Mouse (Mus musculus) ES-Bruce4 (cell line): ENCODE measurements at regions not wholly inside any gene's neighbourhood (a gene's known extent, or its start where the extent isn't known, plus 50 kb on each side); places are given as distances from the start of the nearest gene placed in this dataset.

Experiments used
- H3K27ac ChIP-seq: 2 replicates; pipeline ENCODE4 v1.5.1; 2012; ENCODE audit warnings: low read length, inconsistent platforms; ENCODE audit not compliant: insufficient read depth
- H3K27me3 ChIP-seq: 2 replicates; pipeline ENCODE4 v1.6.1; 2012; ENCODE audit warnings: mild to moderate bottlenecking, low read length, inconsistent platforms; ENCODE audit not compliant: control insufficient read depth, poor library complexity, insufficient read depth, severe bottlenecking
- H3K36me3 ChIP-seq: 2 replicates; pipeline ENCODE4 v1.6.1; 2012; ENCODE audit warnings: inconsistent platforms, mild to moderate bottlenecking, low read length, moderate library complexity; ENCODE audit not compliant: control insufficient read depth, poor library complexity, insufficient read depth, severe bottlenecking
- H3K4me1 ChIP-seq: one replicate; pipeline ENCODE4 v1.8.1; 2011; ENCODE audit warnings: low read length; ENCODE audit not compliant: control insufficient read depth, insufficient read depth
- H3K4me3 ChIP-seq: 2 replicates; pipeline ENCODE4 v1.5.1; 2011; ENCODE audit warnings: low read depth, mild to moderate bottlenecking, low read length
- H3K9ac ChIP-seq: 2 replicates; pipeline ENCODE4 v1.6.1; 2012; ENCODE audit warnings: low read depth, mild to moderate bottlenecking, inconsistent platforms; ENCODE audit not compliant: poor library complexity, severe bottlenecking
- H3K9me3 ChIP-seq: replicated peaks from 2 replicates; pipeline ENCODE4 v1.6.1; 2012; ENCODE audit warnings: mild to moderate bottlenecking, low read length, inconsistent platforms; ENCODE audit not compliant: control insufficient read depth, poor library complexity, insufficient read depth, severe bottlenecking
- CTCF ChIP-seq: IDR thresholded peaks from one replicate; pipeline ENCODE4 v1.8.1; 2011; ENCODE audit warnings: low read depth, low read length
- EP300 ChIP-seq: IDR thresholded peaks from 2 replicates; pipeline ENCODE4 v1.6.1; 2011; ENCODE audit warnings: low read depth, low read length; ENCODE audit not compliant: insufficient read depth
- POLR2A ChIP-seq: IDR thresholded peaks from one replicate; pipeline ENCODE4 v1.8.1; 2011; ENCODE audit warnings: low read length; ENCODE audit not compliant: insufficient read depth

- TF ChIP-seq POLR2A: no peak
- no peaks in the 10 kb centered on the region for H3K36me3 ChIP-seq
- H3K4me1 ChIP-seq: no peaks in the 10 kb centered on the region
- no peak overlapping the region for H3K27ac ChIP-seq
- no peak overlapping the region for H3K4me3 ChIP-seq
- H3K9me3 ChIP-seq: no peaks in the 10 kb centered on the region
- no peak overlapping the region for H3K9ac ChIP-seq
- no peaks in the 10 kb centered on the region for H3K27me3 ChIP-seq
These were observed 385.5 kb upstream of the Clint1 start for GRCm38 (mm10) chr11:45466350-45466749.

GRCm38 (mm10) chr11:45472171-45472570 is 379.7 kb upstream of the Clint1 start:
- Histone ChIP-seq H3K4me3 (no peak overlapping the region), H3K36me3 (no peaks in the 10 kb centered on the region), H3K9me3 (no peaks in the 10 kb centered on the region), H3K27me3 (no peaks in the 10 kb centered on the region; the same call in 1 of the 2 replicates), H3K9ac (no peak overlapping the region), H3K27ac (no peak overlapping the region), H3K4me1 (no peaks in the 10 kb centered on the region)
- no peak for TF ChIP-seq CTCF
- TF ChIP-seq POLR2A: no peak
- no peak for TF ChIP-seq EP300

- no peak overlapping the region for H3K9ac ChIP-seq
- H3K27ac ChIP-seq: no peak overlapping the region
- H3K27me3 ChIP-seq: no peaks in the 10 kb centered on the region; the same call in 1 of the 2 replicates
- H3K36me3 ChIP-seq: no peaks in the 10 kb centered on the region
- H3K9me3 ChIP-seq: no peaks in the 10 kb centered on the region
- no peaks in the 10 kb centered on the region for H3K4me1 ChIP-seq
- H3K4me3 ChIP-seq: no peak overlapping the region
- TF ChIP-seq POLR2A (no peak), CTCF (no peak), EP300 (no peak)
These were observed 374.9 kb upstream of the Clint1 start for GRCm38 (mm10) chr11:45476917-45477316.

- no peak overlapping the region for H3K27ac ChIP-seq
- TF ChIP-seq EP300 (no peak), POLR2A (no peak), CTCF (no peak)
- no peaks in the 10 kb centered on the region for H3K4me1 ChIP-seq
- H3K9me3 ChIP-seq: no peaks in the 10 kb centered on the region
- no peaks in the 10 kb centered on the region for H3K36me3 ChIP-seq
- no peak overlapping the region for H3K4me3 ChIP-seq
- no peaks in the 10 kb centered on the region for H3K27me3 ChIP-seq
- no peak overlapping the region for H3K9ac ChIP-seq
These were observed 365.9 kb upstream of the Clint1 start for GRCm38 (mm10) chr11:45485950-45486349.

GRCm38 (mm10) chr11:45491021-45491967 is 360.6 kb upstream of the Clint1 start:
- Histone ChIP-seq H3K4me3 (no peak overlapping the region), H3K9me3 (no peaks in the 10 kb centered on the region), H3K27me3 (no peaks in the 10 kb centered on the region), H3K27ac (no peak overlapping the region), H3K9ac (no peak overlapping the region), H3K4me1 (no peaks in the 10 kb centered on the region), H3K36me3 (no peaks in the 10 kb centered on the region)
- no peak for TF ChIP-seq EP300
- no peak for TF ChIP-seq CTCF
- no peak for TF ChIP-seq POLR2A

GRCm38 (mm10) chr11:45495246-45495645 is 356.6 kb upstream of the Clint1 start:
- TF ChIP-seq CTCF (no peak), EP300 (no peak), POLR2A (no peak)
- Histone ChIP-seq H3K36me3 (no peaks in the 10 kb centered on the region), H3K9ac (no peak overlapping the region), H3K9me3 (no peaks in the 10 kb centered on the region), H3K4me3 (no peak overlapping the region), H3K27ac (no peak overlapping the region), H3K4me1 (no peaks in the 10 kb centered on the region), H3K27me3 (no peaks in the 10 kb centered on the region)
